9 mouse cellular contexts compared by ENCODE assay signal in genomic region chr2:33179171-33179929, GRCm38 (mm10). TPM values are rescaled to one million over a fixed set of nuclear protein-coding genes. Genes with fewer than 3 reads are reported as not detected.
A peak's percentile ranks its signal among the peaks of the same experiment; 100 is the strongest.
DNase-seq lines count a peak whose midpoint lies in the region; ATAC-seq and TF ChIP-seq lines count a peak whose summit lies in the region.
"Had no signal": no experiment of that assay in that cellular context is flagged by ENCODE, and none has a peak within 500 bp of the region (broad histone marks: within the 10 kb centered on the region; RNA-seq: fewer than 3 reads in every experiment).

No protein-coding gene starts in this region.

- no peaks in the 10 kb centered on the region for H3K9me3 ChIP-seq in heart, embryonic 14.5 days (ENCODE audit: control insufficient read depth, low read length)
- H3K9me3 ChIP-seq in CH12.LX (replicated peaks; ENCODE audit: low read length), result no peaks in the 10 kb centered on the region
- no peaks in the 10 kb centered on the region for H3K9me3 ChIP-seq in forebrain, embryonic 15.5 days
- H3K9me3 ChIP-seq in limb, embryonic 15.5 days, result no peaks in the 10 kb centered on the region

- DNase-seq in heart, adult 9 months (ENCODE audit: low spot score in 2 of 2), result no peak
- DNase-seq in CH12.LX (ENCODE audit: extremely low read depth), result peak; percentile 23
- DNase-seq in adrenal gland, adult (ENCODE audit: inconsistent age in 2 of 2, low spot score in 1 of 2), result no peak
- DNase-seq in spleen, postnatal 36 days (ENCODE audit: low spot score in 2 of 2), result no peak
- no peak for DNase-seq in right cerebral cortex, adult 18-20 months
- DNase-seq: right cerebral cortex, postnatal 14 days had no signal

- no peaks in the 10 kb centered on the region for H3K27me3 ChIP-seq in heart, embryonic 14.5 days (ENCODE audit: control insufficient read depth, insufficient read depth, low read length)
- no peaks in the 10 kb centered on the region for H3K27me3 ChIP-seq in CH12.LX (replicated peaks)
- no peaks in the 10 kb centered on the region for H3K27me3 ChIP-seq in forebrain, embryonic 15.5 days
- no peaks in the 10 kb centered on the region for H3K27me3 ChIP-seq in limb, embryonic 15.5 days

- H3K9ac ChIP-seq in heart, embryonic 14.5 days (ENCODE audit: low read length), result peak overlapping the region; percentile 8; the same call in 1 of the 2 replicates
- no peak overlapping the region for H3K9ac ChIP-seq in CH12.LX (ENCODE audit: insufficient read depth, low read depth)
- H3K9ac ChIP-seq in forebrain, embryonic 15.5 days (replicated peaks), result 0 out of 2 replicates have a peak overlapping the region, but pooled peaks have one; percentile 16
- no peak overlapping the region for H3K9ac ChIP-seq in limb, embryonic 15.5 days

- H3K4me1 ChIP-seq in heart, embryonic 14.5 days (ENCODE audit: control insufficient read depth in 2 of 2, insufficient read depth in 2 of 2, low read length in 2 of 2), result peaks cover 25 to 26% of the 10 kb centered on the region in 2 experiments
- peaks cover 27 to 41% of the 10 kb centered on the region in 2 experiments for H3K4me1 ChIP-seq in CH12.LX (ENCODE audit: control insufficient read depth in 1 of 2, insufficient read depth in 2 of 2)
- peaks cover 32% of the 10 kb centered on the region for H3K4me1 ChIP-seq in forebrain, embryonic 15.5 days
- peaks cover 44% of the 10 kb centered on the region for H3K4me1 ChIP-seq in limb, embryonic 15.5 days

- ATAC-seq in heart, embryonic 14.5 days (ENCODE audit: insufficient number of reproducible peaks, insufficient read depth, low FRiP score, low read depth), result no peak
- ATAC-seq in forebrain, embryonic 15.5 days (replicated peaks), result 0 out of 2 replicates have a peak, but pooled peaks have one; percentile 23
- no peak for ATAC-seq in limb, embryonic 15.5 days (ENCODE audit: insufficient number of reproducible peaks, low FRiP score, low TSS enrichment, low read depth)

- H3K4me2 ChIP-seq in heart, embryonic 14.5 days (ENCODE audit: low read length), result no peak overlapping the region
- H3K4me2 ChIP-seq in CH12.LX (ENCODE audit: insufficient read depth, low read depth, poor library complexity, severe bottlenecking), result 0 out of 2 replicates have a peak overlapping the region, but pooled peaks have one; percentile 21
- H3K4me2 ChIP-seq in forebrain, embryonic 15.5 days (replicated peaks), result no peak overlapping the region
- H3K4me2 ChIP-seq in limb, embryonic 15.5 days, result no peak overlapping the region

- dilution Hi-C loops in CH12.LX (cut with MboI; ENCODE audit: extremely low pct_ligation_motif_present, extremely low pct_unique_long_range_greater_than_20kb, low sequenced_read_pairs), result no loop called here

- no peaks in the 10 kb centered on the region for H3K79me2 ChIP-seq in CH12.LX (replicated peaks; ENCODE audit: control insufficient read depth, extremely low read depth, insufficient read depth, poor library complexity, severe bottlenecking)

- no peaks in the 10 kb centered on the region for H3K36me3 ChIP-seq in heart, embryonic 14.5 days (ENCODE audit: control insufficient read depth, insufficient read depth, low read length)
- no peaks in the 10 kb centered on the region for H3K36me3 ChIP-seq in CH12.LX (replicated peaks in 1 of 2; ENCODE audit: control insufficient read depth in 1 of 2, insufficient read depth in 1 of 2, low read length in 1 of 2)
- H3K36me3 ChIP-seq in forebrain, embryonic 15.5 days, result no peaks in the 10 kb centered on the region
- no peaks in the 10 kb centered on the region for H3K36me3 ChIP-seq in limb, embryonic 15.5 days

- TF ChIP-seq CTCF in CH12.LX (conservative IDR thresholded peaks at IDR 0.05 in 1 of 2, IDR thresholded peaks at IDR 0.05 in 1 of 2; ENCODE audit: low read depth in 2 of 2, low read length in 2 of 2), result no peak

- TF ChIP-seq POLR2A in CH12.LX (IDR thresholded peaks at IDR 0.05; ENCODE audit: low read depth, low read length), result no peak

- H3K27ac ChIP-seq in heart, embryonic 14.5 days (replicated peaks in 1 of 2; ENCODE audit: control insufficient read depth in 1 of 2, insufficient read depth in 1 of 2, low read depth in 2 of 2, low read length in 2 of 2), result 0 out of 4 replicates have a peak overlapping the region, but pooled peaks have one; percentile 15 to 29
- no peak overlapping the region for H3K27ac ChIP-seq in CH12.LX (ENCODE audit: insufficient read depth, low read depth)
- peak overlapping the region; percentile 67 for H3K27ac ChIP-seq in forebrain, embryonic 15.5 days (replicated peaks)
- peak overlapping the region; percentile 92 for H3K27ac ChIP-seq in limb, embryonic 15.5 days

- H3K4me3 ChIP-seq in heart, embryonic 14.5 days (ENCODE audit: control insufficient read depth in 1 of 2, insufficient read depth in 1 of 2, low read depth in 1 of 2, low read length in 2 of 2), result no peak overlapping the region
- no peak overlapping the region for H3K4me3 ChIP-seq in CH12.LX (replicated peaks in 1 of 3; ENCODE audit: low read depth in 2 of 3, low read length in 2 of 3, poor library complexity in 1 of 3)
- H3K4me3 ChIP-seq in forebrain, embryonic 15.5 days, result no peak overlapping the region
- no peak overlapping the region for H3K4me3 ChIP-seq in limb, embryonic 15.5 days

- TF ChIP-seq EP300 in CH12.LX (IDR thresholded peaks at IDR 0.05; ENCODE audit: low read length), result no peak; the same call in none of the 2 replicates

- WGBS in heart, embryonic 14.5 days, result 78% methylated on average over 14 of the region's 14 CpGs
- 24% methylated on average over 14 of the region's 14 CpGs for whole genome bisulfite sequencing in forebrain, embryonic 15.5 days
- 39% methylated on average over 14 of the region's 14 CpGs for WGBS in limb, embryonic 15.5 days

- TF ChIP-seq RAD21 in CH12.LX (IDR thresholded peaks at IDR 0.05; ENCODE audit: low read depth, low read length), result no peak

- in situ Hi-C loops in CH12.LX (cut with MboI; ENCODE audit: low pct_ligation_motif_present, low pct_unique_long_range_greater_than_20kb, low sequenced_read_pairs), result no loop called here

TF ChIP-seq in CH12.LX, 34 proteins besides CTCF, POLR2A, EP300 and RAD21:
- TF ChIP-seq ETS1 (conservative IDR thresholded peaks at IDR 0.05; ENCODE audit: low read depth, low read length), result peak; percentile 72
- no peak for TF ChIP-seq CHD2 (IDR thresholded peaks at IDR 0.05; ENCODE audit: low read length)
- peak; percentile 48; the same call in 1 of the 2 replicates for TF ChIP-seq JUN (IDR thresholded peaks at IDR 0.05; ENCODE audit: insufficient read depth, low read depth, low read length)
- TF ChIP-seq MAX (IDR thresholded peaks at IDR 0.05; ENCODE audit: low read length), result no peak
- no peak; the same call in 1 of the 2 replicates for TF ChIP-seq MEF2A (IDR thresholded peaks at IDR 0.05; ENCODE audit: borderline replicate concordance, low read depth, low read length)
- TF ChIP-seq TBP (conservative IDR thresholded peaks at IDR 0.05; ENCODE audit: low read depth, low read length), result no peak
- TF ChIP-seq BHLHE40 (IDR thresholded peaks at IDR 0.05; ENCODE audit: low read depth, low read length), result no peak
- TF ChIP-seq POLR2AphosphoS2 (IDR thresholded peaks at IDR 0.05; ENCODE audit: low read depth, low read length), result no peak
TF ChIP-seq in CH12.LX: peak in this region for 2.

RNA-seq across cellular contexts. Expression of gene Angptl2, which starts 36.5 kb away (rescaled TPM):
- polyA plus RNA-seq in heart, embryonic 14.5 days (2014; fragmentation: Nextera tagmentation; extraction: Ambion mirVana), result 51.4 and 58.2 TPM in 2 replicates
- total RNA-seq in CH12.LX (2012; rRNA removed) (0.04 and 0.17 TPM in 2 replicates), CH12.LX (2014; rRNA removed) (not detected in 2 replicates)
- polyA plus RNA-seq in CH12.LX (2012; ENCODE audit: insufficient read length, low read depth), result 0.21 and 0.35 TPM in 2 replicates
- 10.0 and 10.8 TPM in 2 replicates for polyA plus RNA-seq in forebrain, embryonic 15.5 days (2015; fragmentation: Nextera tagmentation; extraction: Ambion mirVana)
- polyA plus RNA-seq in limb, embryonic 15.5 days (2015; fragmentation: Nextera tagmentation; extraction: Ambion mirVana), result 112 and 135 TPM in 2 replicates

RNA-seq across cellular contexts. Expression of gene Garnl3, which starts 47.9 kb away (rescaled TPM):
- polyA plus RNA-seq in heart, embryonic 14.5 days (2014; fragmentation: Nextera tagmentation; extraction: Ambion mirVana), result 9.0 and 11.0 TPM in 2 replicates
- total RNA-seq in CH12.LX (2012; rRNA removed), result 0.08 and 0.25 TPM in 2 replicates
- total RNA-seq in CH12.LX (2014; rRNA removed), result 0.49 TPM in 1 of 2 replicates, not detected in the other
- polyA plus RNA-seq in CH12.LX (2012; ENCODE audit: insufficient read length, low read depth), result 0.16 and 0.19 TPM in 2 replicates
- polyA plus RNA-seq in forebrain, embryonic 15.5 days (2015; fragmentation: Nextera tagmentation; extraction: Ambion mirVana), result 21.6 and 28.1 TPM in 2 replicates
- polyA plus RNA-seq in limb, embryonic 15.5 days (2015; fragmentation: Nextera tagmentation; extraction: Ambion mirVana), result 8.5 and 8.8 TPM in 2 replicates

Comparison
In these comparisons a context has a peak if more than half of its experiments do, and no peak if none do; other contexts are left out.
1. H3K9ac ChIP-seq: peak in heart, embryonic 14.5 days (single experiment) and forebrain, embryonic 15.5 days (single experiment); none in CH12.LX (single experiment) and limb, embryonic 15.5 days (single experiment).